Mouse (Mus musculus): ENCODE results near the gene Myo9b.

DNA sequence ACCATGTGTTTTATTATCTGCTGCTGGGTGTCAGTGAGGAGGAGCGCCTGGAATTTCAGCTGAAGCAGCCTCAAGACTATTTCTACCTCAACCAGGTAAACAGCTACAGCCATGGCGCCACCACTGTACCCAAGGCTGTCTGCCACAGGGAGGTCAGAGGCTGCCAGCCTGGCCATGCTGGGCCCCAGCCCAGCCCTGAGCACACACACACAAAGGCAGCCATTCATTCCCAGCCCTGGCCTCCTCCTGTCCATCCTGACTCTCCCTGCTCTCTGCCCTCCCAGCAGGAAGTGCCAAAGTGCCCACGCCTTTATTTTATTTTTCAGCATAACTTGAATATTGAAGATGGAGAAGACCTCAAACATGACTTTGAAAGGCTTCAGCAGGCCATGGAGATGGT is 50.4 kb downstream of the Myo9b start:
- TF ChIP-seq CTCF (IDR thresholded peaks at IDR 0.05; ENCODE audit: low read depth, low read length): no peak
- no peak for TF ChIP-seq POLR2A (IDR thresholded peaks at IDR 0.05; ENCODE audit: borderline replicate concordance, low read depth, low read length)

Data from bone marrow macrophage, adult 2 months (primary cell).